Mouse (Mus musculus): ENCODE measurements around the gene Gm11639. TPM values are rescaled to one million over a fixed set of nuclear protein-coding genes. Genes with fewer than 3 reads are reported as not detected.
A peak's percentile ranks its signal among the peaks of the same experiment; 100 is the strongest.

Gm11639 gene
- not detected for total RNA-seq (2021)
- long read RNA-seq, experiment 1, result 0 reads
- long read RNA-seq, experiment 2, partial matches to known transcripts, result 0 of 1 reads
- long read RNA-seq, experiment 2, other reads (novel, unspliced or antisense), result 1 of 1 reads

- no peak for DNase-seq (ENCODE audit: low spot score)
These were observed at the start of gene Gm11639 for GRCm38 (mm10) chr11:104685548-104685947. Gm11639 (plus strand) TSS chr11:104685707.

- no peak for DNase-seq (ENCODE audit: low spot score)
These were observed 48.5 kb upstream of the Gm11639 start for GRCm38 (mm10) chr11:104637010-104637409.

GRCm38 (mm10) chr11:104638006-104638405 is 47.5 kb upstream of the Gm11639 start:
- DNase-seq (ENCODE audit: low spot score), result no peak

- DNase-seq (ENCODE audit: low spot score), result no peak
These were observed 46.6 kb upstream of the Gm11639 start for GRCm38 (mm10) chr11:104638906-104639305.

- no peak for DNase-seq (ENCODE audit: low spot score)
These were observed 45.9 kb upstream of the Gm11639 start for GRCm38 (mm10) chr11:104639634-104640033.

GRCm38 (mm10) chr11:104640894-104641293 is 44.6 kb upstream of the Gm11639 start:
- DNase-seq (ENCODE audit: low spot score), result no peak

GRCm38 (mm10) chr11:104643236-104643635 is 42.3 kb upstream of the Gm11639 start:
- no peak for DNase-seq (ENCODE audit: low spot score)

- DNase-seq (ENCODE audit: low spot score), result no peak
These were observed 40.1 kb upstream of the Gm11639 start for GRCm38 (mm10) chr11:104645402-104645801.

GRCm38 (mm10) chr11:104646173-104646572 is 39.3 kb upstream of the Gm11639 start:
- DNase-seq (ENCODE audit: low spot score), result no peak

- DNase-seq (ENCODE audit: low spot score), result no peak
These were observed 38.9 kb upstream of the Gm11639 start for GRCm38 (mm10) chr11:104646611-104647010.

GRCm38 (mm10) chr11:104647188-104647867 is 38.2 kb upstream of the Gm11639 start:
- DNase-seq (ENCODE audit: low spot score), result no peak

GRCm38 (mm10) chr11:104648571-104648970 is 36.9 kb upstream of the Gm11639 start:
- peak; percentile 8 for DNase-seq (ENCODE audit: low spot score)

GRCm38 (mm10) chr11:104660599-104660998 is 24.9 kb upstream of the Gm11639 start:
- no peak for DNase-seq (ENCODE audit: low spot score)

GRCm38 (mm10) chr11:104661106-104661505 is 24.4 kb upstream of the Gm11639 start:
- no peak for DNase-seq (ENCODE audit: low spot score)

- DNase-seq (ENCODE audit: low spot score), result no peak
These were observed 23.8 kb upstream of the Gm11639 start for GRCm38 (mm10) chr11:104661531-104662205.

- DNase-seq (ENCODE audit: low spot score), result no peak
These were observed 22.9 kb upstream of the Gm11639 start for GRCm38 (mm10) chr11:104662573-104662972.

- no peak for DNase-seq (ENCODE audit: low spot score)
These were observed 22.1 kb upstream of the Gm11639 start for GRCm38 (mm10) chr11:104663241-104663877.

- no peak for DNase-seq (ENCODE audit: low spot score)
These were observed 21.6 kb upstream of the Gm11639 start for GRCm38 (mm10) chr11:104663878-104664261.

- no peak for DNase-seq (ENCODE audit: low spot score)
These were observed 21.1 kb upstream of the Gm11639 start for GRCm38 (mm10) chr11:104664441-104664840.

- DNase-seq (ENCODE audit: low spot score), result no peak
These were observed 18.1 kb upstream of the Gm11639 start for GRCm38 (mm10) chr11:104667399-104667798.

- DNase-seq (ENCODE audit: low spot score), result no peak
These were observed 12.1 kb upstream of the Gm11639 start for GRCm38 (mm10) chr11:104673412-104673811.

GRCm38 (mm10) chr11:104674768-104675167 is 10.7 kb upstream of the Gm11639 start:
- no peak for DNase-seq (ENCODE audit: low spot score)
